Mouse (Mus musculus) small intestine, adult 2 months (tissue): ENCODE data around the gene Rrp8.

Experiments used
- CTCF ChIP-seq: fragments of 200-500 bp; IDR thresholded peaks from 2 replicates; pipeline ENCODE4 v1.5.1; 2012; ENCODE audit warnings: low read depth, mild to moderate bottlenecking, control low read depth, inconsistent platforms, low read length, moderate library complexity, mixed read lengths; ENCODE audit not compliant: insufficient replicate concordance, insufficient read length; ENCODE audit errors: extremely low read depth
- POLR2A ChIP-seq: fragments of 200-500 bp; IDR thresholded peaks from 2 replicates; pipeline ENCODE4 v1.6.1; 2012; ENCODE audit warnings: low read depth, mild to moderate bottlenecking, control low read depth, inconsistent platforms, low read length, moderate library complexity

DNA sequence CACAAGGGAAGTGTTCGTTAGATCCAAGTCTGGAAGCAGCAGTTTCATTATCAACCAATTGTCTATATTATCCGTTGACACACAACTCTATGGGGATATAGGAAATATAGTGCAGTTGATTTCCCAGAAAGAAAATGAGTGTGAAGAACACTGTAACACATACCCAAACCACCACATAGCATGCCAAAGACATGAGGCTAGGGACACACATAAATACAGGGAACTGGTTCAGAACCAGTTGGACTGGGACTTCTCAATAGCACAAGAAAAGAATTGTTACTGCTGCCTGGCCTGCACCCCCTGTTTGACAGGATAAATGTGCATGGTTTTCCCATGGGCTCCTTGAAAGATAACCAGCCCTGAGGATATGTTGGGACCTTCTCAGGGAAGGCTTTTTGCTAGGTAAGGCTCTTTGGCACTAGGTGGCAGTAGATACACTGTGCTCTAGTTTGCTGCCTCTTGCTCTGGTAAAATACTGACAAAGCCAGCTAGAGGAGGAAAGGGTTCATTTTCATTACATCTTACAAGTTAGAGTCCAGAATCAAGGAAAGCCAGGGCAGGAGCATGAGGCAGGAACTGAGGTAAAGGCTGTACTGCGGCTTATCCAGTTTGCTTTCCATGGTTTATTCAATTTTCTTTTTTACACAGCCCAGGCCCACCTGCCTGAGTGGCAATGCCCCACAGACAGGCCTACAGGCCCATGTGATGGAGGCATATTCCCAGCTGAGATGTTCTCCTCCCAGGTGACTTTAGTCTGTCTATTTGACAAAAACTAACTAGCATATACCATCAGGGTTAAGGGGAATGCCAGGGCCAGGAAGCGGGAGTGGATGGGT is 10.8 kb downstream of the Rrp8 start:
- TF ChIP-seq CTCF (0 out of 2 replicates have a peak, but pooled peaks have one; percentile 27), POLR2A (no peak)
